Mouse (Mus musculus) brain, adult 2 months (tissue): ENCODE measurements around the gene Galnt10.
A peak's percentile ranks its signal among the peaks of the same experiment; 100 is the strongest.

Experiments
- DNase-seq: peaks from one replicate; pipeline ENCODE4 v3.0.0; 2011; ENCODE audit warnings: low read depth, low spot score

Gene Galnt10

DNA sequence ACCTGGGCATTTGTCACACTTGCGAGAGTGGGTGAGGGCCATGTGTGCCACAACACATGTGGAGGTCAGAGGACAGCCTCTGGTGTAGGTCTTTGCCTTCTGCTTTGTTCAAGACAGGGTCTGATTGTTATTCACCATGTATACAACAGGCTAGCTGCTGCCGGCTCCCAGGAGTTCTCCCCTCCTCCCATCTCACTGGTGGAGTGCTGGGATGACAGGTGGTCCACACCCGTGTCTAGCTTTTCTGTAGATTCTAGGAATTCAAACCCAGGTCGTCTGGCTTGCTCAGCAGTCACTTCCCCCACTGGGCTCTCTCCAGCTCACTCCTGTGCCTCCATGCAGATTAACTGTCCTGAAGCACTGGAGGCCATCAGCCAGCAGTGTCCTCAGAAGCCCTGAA lies 80.7 kb downstream of the Galnt10 start:
- DNase-seq = no peak

- DNase-seq = peak; percentile 38
Observed at GRCm38 (mm10) chr11:57727303-57727969, 82.2 kb downstream of the Galnt10 start.

- DNase-seq = peak; percentile 34
Observed at GRCm38 (mm10) chr11:57732410-57733281, 87.4 kb downstream of the Galnt10 start.

DNA sequence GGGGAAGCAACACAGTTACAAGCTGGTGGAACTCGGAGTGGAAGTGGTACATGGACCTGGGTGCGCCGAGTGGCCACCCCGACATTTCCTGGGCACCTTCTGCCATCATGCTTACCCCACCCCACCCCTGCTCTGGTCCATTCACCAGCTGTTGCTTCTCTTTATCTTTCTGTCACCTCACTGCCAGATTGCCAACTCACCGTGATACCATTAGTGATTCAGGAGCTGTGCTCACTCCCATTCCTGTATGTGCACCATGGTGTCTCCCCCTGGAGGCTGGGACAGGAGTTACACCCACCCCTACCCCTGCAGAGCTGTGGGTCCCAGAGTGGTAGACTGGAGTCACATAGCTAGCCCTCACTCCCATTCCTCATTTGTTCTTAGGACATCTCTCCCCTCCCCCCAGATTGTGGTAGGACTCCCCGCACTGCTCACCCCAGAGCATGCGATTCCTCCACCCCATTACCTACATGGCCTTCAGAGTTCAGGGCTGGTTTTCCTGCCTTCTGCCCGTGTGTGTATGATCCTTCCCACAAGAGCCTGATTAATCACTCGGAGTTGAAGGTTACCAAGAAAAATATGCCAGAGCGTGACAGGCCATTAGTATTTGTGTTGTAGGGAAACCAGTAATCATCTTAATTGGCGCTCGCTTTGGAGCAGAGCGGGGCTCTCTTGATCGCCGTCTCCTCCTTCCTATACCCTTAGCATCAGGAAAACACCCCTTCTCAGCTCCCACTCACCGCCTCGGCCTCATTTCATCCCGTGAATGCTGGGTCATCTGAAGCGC lies 102.2 kb downstream of the Galnt10 start:
- peak; percentile 16 for DNase-seq

DNA sequence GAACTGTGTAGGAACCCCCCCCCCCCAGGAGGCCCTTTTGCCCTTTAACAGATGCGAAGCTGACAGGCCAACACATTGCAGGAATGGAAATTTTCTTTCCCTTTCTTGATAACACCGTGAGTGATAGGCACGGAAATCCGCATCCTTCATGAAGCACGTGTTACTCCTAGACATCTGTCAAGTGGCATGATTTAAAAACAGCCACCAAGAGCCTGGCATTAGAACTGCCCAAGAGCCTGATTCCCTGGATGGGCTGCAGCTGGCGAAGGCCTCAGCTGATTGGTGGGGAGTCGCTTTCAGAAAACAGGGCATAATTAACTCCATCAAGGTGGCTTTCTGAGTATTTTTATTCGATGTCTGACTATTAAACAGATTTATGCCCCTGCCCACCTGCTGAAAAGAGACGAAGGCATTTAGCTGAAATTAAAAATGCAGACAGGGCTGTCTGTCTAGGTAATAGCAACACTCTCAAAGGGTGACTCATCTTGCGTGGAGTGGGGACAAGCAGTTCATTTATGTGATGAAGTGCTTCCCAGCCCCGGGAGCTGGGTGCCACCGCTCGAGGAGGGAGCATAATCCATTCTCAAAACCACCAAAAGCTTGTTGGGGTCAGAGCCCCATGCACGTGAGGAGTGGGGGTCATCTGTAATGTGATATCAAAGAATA lies 108.4 kb downstream of the Galnt10 start:
- peak; percentile 53 for DNase-seq

DNA sequence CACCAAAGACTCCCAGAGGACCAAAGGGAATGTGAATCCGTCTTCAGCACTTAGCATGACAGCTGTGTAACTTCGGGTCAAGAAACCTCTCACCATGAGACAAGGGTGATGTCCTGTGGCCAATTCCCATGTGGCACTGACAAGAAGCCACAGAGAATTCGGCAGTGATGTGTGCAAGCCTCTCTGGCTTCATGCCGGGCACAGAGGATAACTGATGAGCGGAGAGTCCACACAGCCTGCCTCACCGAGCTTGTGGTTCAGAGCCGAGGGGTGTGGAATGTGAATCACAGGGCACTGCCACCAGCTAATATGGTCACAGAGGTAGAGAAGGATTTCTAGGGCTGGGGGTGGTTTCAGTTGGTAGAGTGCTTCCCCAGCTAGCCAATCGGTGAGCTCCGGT lies 113.4 kb downstream of the Galnt10 start:
- DNase-seq = no peak

DNA sequence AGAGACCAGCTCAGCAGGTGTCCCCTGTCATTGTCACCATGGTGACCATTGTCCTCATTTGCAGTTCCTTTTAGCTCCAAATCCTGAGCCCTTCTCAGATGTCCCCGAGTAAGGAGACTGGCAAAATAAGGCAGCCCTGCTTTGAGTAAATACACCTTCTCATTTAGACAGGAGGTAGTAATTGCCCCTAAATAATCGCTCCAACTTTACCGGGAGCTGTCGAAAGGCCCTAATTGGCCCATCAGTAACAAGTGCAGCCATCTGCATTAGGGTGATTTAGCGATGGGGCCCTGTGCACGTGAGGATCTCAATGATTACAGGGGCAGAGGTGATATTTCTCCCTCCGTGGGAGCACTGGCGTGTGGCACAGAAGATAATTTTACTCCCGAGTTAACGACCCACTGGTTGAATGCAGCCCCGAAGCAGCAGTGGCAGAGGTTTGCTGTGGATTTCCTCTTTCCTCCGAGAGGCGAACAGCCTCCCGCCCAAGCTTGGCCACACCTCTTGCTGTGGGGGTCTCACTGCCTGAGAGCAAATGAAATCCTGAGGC lies 115.3 kb downstream of the Galnt10 start:
- DNase-seq = peak; percentile 37

- no peak for DNase-seq
Observed at GRCm38 (mm10) chr11:57761347-57761746, 116.1 kb downstream of the Galnt10 start.

DNA sequence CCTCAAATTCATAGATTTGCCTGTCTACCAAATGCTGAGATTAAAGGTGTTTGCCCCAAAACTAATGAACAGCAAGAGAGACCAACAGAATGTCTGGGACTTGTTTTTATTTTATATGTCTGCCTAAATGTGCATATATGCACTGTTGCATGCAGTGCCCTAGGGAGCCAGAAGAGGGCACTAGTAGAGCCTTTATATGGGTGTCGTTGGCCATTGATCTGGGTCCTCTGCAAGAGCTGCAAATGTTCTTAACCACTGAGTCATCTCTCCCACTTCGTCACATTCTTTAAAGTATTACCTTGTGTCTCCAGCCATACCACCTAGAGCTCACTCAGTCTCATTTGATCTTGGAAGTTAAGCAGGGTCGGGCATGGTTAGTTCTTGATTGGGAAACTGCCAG lies 118.9 kb downstream of the Galnt10 start:
- no peak for DNase-seq

GRCm38 (mm10) chr11:57766617-57767016 lies 121.4 kb downstream of the Galnt10 start:
- DNase-seq = no peak

DNA sequence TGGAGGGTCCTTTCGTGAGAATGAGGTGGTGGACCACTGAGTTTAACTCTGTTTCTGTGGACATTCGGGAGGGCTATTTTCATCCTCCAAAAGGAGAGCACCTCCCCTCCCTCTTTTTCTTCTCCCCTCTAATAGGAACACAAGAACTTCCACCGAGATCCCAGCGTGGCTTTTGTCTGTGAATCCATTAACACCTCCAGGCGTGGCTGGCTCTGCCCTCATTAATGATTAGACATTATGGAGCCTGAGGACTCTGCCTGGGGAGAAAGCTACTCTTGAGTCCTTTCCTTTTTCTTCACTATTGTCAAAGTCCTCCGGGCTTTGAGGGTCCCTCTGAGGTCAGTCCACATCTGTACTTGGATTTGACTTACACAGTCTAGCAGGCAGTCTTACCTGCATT lies 121.9 kb downstream of the Galnt10 start:
- no peak for DNase-seq

- no peak for DNase-seq
Observed at GRCm38 (mm10) chr11:57770776-57771175, 125.5 kb downstream of the Galnt10 start.

GRCm38 (mm10) chr11:57771676-57772075 lies 126.4 kb downstream of the Galnt10 start:
- DNase-seq = peak; percentile 37

DNA sequence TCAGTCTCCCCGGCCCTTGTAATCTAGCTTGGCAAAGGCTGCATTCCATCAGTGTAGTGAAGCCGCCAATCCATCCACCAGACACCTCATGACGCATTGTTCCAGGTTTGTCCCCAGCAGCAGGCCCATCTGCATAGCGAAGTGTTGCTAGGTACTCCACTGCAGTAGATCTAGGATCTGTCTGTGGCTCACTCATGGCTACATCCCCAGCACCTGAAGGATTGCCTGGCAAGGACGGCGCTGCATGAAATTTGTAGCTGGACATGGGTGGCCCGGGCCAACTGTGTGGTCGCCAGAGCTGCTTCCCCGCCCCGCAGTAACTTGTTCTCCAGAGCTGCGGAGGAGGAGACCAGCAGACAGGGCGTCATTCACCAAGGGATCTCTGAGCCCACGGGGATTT lies 128.2 kb downstream of the Galnt10 start:
- no peak for DNase-seq

GRCm38 (mm10) chr11:57773936-57774335 lies 128.7 kb downstream of the Galnt10 start:
- DNase-seq = no peak

DNA sequence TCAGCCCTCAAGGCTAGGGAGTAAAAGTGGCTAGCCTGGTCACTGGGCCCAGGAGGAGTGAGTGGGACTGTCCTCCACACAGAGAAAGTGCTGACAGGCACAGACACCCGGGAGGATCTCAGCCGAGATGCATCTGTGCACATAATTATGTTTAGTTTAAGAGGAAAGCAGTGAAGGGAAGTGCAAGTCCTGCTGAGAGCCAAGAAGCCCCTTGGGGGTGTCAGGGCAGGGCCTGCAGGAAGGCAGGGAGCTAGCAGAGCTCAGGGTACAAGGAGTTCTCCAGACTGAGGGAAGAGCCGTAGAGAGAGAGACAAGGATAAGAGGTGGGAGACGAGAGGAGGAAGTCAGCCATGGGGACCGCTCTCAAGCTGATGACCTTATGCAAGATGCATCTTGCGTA lies 130.6 kb downstream of the Galnt10 start:
- DNase-seq = no peak

DNA sequence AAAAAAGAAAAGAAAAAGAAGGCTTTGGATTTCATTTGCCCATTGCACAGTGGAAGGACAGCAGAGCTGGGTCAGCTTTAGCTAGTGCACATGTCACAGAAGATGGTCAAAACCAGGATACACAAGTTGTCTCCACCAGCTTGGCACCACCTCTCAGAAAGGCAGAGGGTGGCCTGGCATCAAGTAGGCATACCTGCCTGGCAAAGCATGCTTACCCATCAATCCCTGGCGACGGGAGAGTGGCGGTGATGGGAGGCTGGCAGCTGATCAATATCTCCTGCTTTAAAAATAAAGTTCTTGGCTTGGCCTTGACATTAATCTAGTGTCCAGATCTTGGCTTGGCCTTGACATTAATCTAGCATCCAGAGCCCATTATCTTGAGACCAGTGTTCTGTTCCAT lies 131.3 kb downstream of the Galnt10 start:
- no peak for DNase-seq

DNA sequence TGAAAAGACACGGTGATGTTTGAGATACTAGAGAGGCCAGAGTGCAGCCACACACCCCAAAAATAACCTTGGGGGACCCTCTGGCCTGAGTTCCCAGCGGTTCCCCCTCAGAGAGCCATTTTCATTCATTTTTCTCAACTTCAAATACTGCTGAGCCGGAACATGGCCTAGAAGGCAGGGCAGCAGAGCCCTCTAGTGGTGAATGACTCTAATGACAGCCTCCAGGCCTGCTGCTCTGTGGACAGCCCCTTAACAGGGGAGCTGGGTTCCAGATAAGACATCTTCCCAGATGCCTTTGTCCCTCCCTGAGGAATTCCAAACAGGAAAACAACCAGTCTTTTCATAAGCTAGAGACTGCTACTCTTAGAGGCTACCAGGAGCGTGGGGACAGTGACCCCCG lies 133.1 kb downstream of the Galnt10 start:
- DNase-seq = peak; percentile 81

DNA sequence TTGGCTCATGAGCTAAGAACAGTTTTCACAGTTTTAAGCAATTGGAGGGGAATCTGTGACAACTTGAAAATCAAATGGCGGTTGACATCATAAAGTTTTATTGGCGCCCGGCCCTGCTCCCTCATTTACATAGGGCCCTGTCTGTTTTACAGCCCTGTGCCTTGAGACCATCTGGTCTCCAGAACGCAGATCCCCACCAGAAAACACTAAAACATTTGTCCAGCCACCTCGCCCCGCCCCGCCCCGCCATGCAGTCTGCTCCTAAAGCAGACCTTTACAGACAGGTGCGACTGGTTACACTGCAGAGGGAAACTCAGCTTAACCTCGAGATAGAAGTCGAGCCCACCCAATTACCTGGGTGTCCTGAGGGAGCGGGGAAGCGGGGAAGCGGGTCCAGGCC lies 134.6 kb downstream of the Galnt10 start:
- DNase-seq = no peak

- DNase-seq = peak; percentile 72
Observed at GRCm38 (mm10) chr11:57786616-57787418, 141.6 kb downstream of the Galnt10 start.

- DNase-seq = peak; percentile 57
Observed at GRCm38 (mm10) chr11:57787913-57788312, 142.7 kb downstream of the Galnt10 start.
